Mouse (Mus musculus) limb, embryonic 15.5 days (tissue): ENCODE measurements around the gene Fam227a. TPM values are rescaled to one million over a fixed set of nuclear protein-coding genes. Genes with fewer than 3 reads are reported as not detected.

Experiments
- microRNA-seq: library from miRNA; unstranded; fragments of <30 nt; microRNA quantifications from one replicate; pipeline ENCODE4, GENCODE M21; 2016
- polyA plus RNA-seq: library from polyadenylated mRNA; unstranded; fragments of >200 nt; fragmentation: Nextera tagmentation; extraction: Ambion mirVana; gene quantifications from 2 replicates; pipeline ENCODE4 v1.2.1, GENCODE M21; 2015

Gene Fam227a
- polyA plus RNA-seq, 1 experiment from 2014 or later = 0.82 TPM

Small RNAs within 50 kb of the gene (microRNA-seq; reads per million reads assigned to microRNA genes)
- not detected for gene Gm27903

Other genes starting within 250 kb of the Fam227a start
- 81.0 and 82.7 TPM in 2 replicates for gene Csnk1e, start 203.4 kb downstream of the Fam227a start, polyA plus RNA-seq
- not detected in 2 replicates for gene Kcnj4, start 153.7 kb downstream of the Fam227a start, polyA plus RNA-seq
- gene Kdelr3, start 142.5 kb downstream of the Fam227a start, polyA plus RNA-seq = 211 and 223 TPM in 2 replicates
- 41.6 and 54.0 TPM in 2 replicates for gene Ddx17, start 112.2 kb downstream of the Fam227a start, polyA plus RNA-seq
- gene Dmc1, start 53.8 kb downstream of the Fam227a start, polyA plus RNA-seq = 2.6 and 2.8 TPM in 2 replicates
- 49.3 and 52.6 TPM in 2 replicates for gene Cby1, start 243 bp upstream of the Fam227a start, polyA plus RNA-seq
- gene Tomm22, start 11.9 kb upstream of the Fam227a start, polyA plus RNA-seq = 216 and 223 TPM in 2 replicates
- 20.2 and 27.8 TPM in 2 replicates for gene Josd1, start 29.0 kb upstream of the Fam227a start, polyA plus RNA-seq
- 35.0 and 36.0 TPM in 2 replicates for gene Gtpbp1, start 31.9 kb upstream of the Fam227a start, polyA plus RNA-seq
- gene Sun2, start 83.6 kb upstream of the Fam227a start, polyA plus RNA-seq = 5.4 and 6.0 TPM in 2 replicates
- 67.1 and 70.2 TPM in 2 replicates for gene Dnal4, start 118.9 kb upstream of the Fam227a start, polyA plus RNA-seq
- 5.4 and 6.5 TPM in 2 replicates for gene Nptxr, start 145.8 kb upstream of the Fam227a start, polyA plus RNA-seq
- 0.32 TPM in 1 of 2 replicates, not detected in the other for gene Npcd, start 175.3 kb upstream of the Fam227a start, polyA plus RNA-seq
- 83.7 and 89.1 TPM in 2 replicates for gene Cbx6, start 175.7 kb upstream of the Fam227a start, polyA plus RNA-seq
- 14.7 and 15.3 TPM in 2 replicates for gene Apobec3, start 232.7 kb upstream of the Fam227a start, polyA plus RNA-seq